Mouse (Mus musculus) stomach, postnatal 0 days (tissue): ENCODE measurements around the gene Cdx2.

Source experiments
- CTCF ChIP-seq: IDR thresholded peaks from 2 replicates; pipeline ENCODE4 v1.5.1; 2016; ENCODE audit warnings: antibody characterized with exemption, low read depth, mild to moderate bottlenecking, moderate library complexity
- EP300 ChIP-seq: optimal IDR thresholded peaks from 2 replicates; pipeline ENCODE3; 2016; ENCODE audit warnings: antibody characterized with exemption

GRCm38 (mm10) chr5:147302746-147303400 lies 4.2 kb downstream of the Cdx2 start:
- TF ChIP-seq CTCF (no peak), EP300 (no peak)
